Mouse (Mus musculus) midbrain, postnatal 0 days (tissue): Measurements from ENCODE around the gene Btbd8. TPM values are rescaled to one million over a fixed set of nuclear protein-coding genes. Genes with fewer than 3 reads are reported as not detected.

ENCODE experiments used
- ATAC-seq: fragments of 200-750 bp; cut with Nextera tagmentation; 2 replicates; pipeline ENCODE4 v1.8.0; 2017; ENCODE audit warnings: moderate number of reproducible peaks, mild to moderate bottlenecking, moderate TSS enrichment, moderate library complexity; ENCODE audit not compliant: low FRiP score
- DNase-seq: peaks from one replicate; pipeline ENCODE4 v3.0.0-alpha.2; 2015; ENCODE audit warnings: low spot score
- H3K27ac ChIP-seq: fragments of 300-500 bp; sonication (generic); 2 replicates; pipeline ENCODE4 v1.5.1; 2014; ENCODE audit warnings: low read depth, mild to moderate bottlenecking, low read length, mixed read lengths
- H3K27me3 ChIP-seq: fragments of 300-500 bp; sonication (generic); 2 replicates; pipeline ENCODE4 v1.6.1; 2014; ENCODE audit warnings: low read length, control low read depth, mixed read lengths; ENCODE audit not compliant: insufficient read depth
- H3K36me3 ChIP-seq: fragments of 300-500 bp; sonication (generic); 2 replicates; pipeline ENCODE4 v1.6.1; 2014; ENCODE audit warnings: low read length, control low read depth, mixed read lengths; ENCODE audit not compliant: insufficient read depth
- H3K4me1 ChIP-seq: fragments of 300-500 bp; sonication (generic); 2 replicates; pipeline ENCODE4 v1.6.1; 2014; ENCODE audit warnings: mild to moderate bottlenecking, control low read depth, antibody characterized with exemption, low read length, mixed read lengths; ENCODE audit not compliant: insufficient read depth
- H3K4me2 ChIP-seq: fragments of 300-500 bp; sonication (generic); 2 replicates; pipeline ENCODE4 v1.6.1; 2014; ENCODE audit warnings: low read depth, mild to moderate bottlenecking, low read length, mixed read lengths; ENCODE audit not compliant: poor library complexity, severe bottlenecking
- H3K4me3 ChIP-seq: fragments of 300-500 bp; sonication (generic); 2 replicates; pipeline ENCODE4 v1.5.1; 2014; ENCODE audit warnings: low read depth, mild to moderate bottlenecking, low read length, moderate library complexity
- H3K9ac ChIP-seq: fragments of 300-500 bp; sonication (generic); replicated peaks from 2 replicates; pipeline ENCODE4 v1.6.1; 2014; ENCODE audit warnings: mild to moderate bottlenecking, low read length, moderate library complexity, mixed read lengths; ENCODE audit not compliant: poor library complexity, severe bottlenecking
- H3K9me3 ChIP-seq: fragments of 300-500 bp; sonication (generic); 2 replicates; pipeline ENCODE4 v1.6.1; 2016; ENCODE audit warnings: low read length, control low read depth
- CTCF ChIP-seq: IDR thresholded peaks from 2 replicates; pipeline ENCODE4 v1.5.1; 2016; ENCODE audit warnings: antibody characterized with exemption, mild to moderate bottlenecking
- WGBS: fragments of 180-500 bp; shearing (Covaris S2); extraction: QIAGEN DNeasy Blood & Tissue Kit; methylation state at CpG from one replicate; pipeline ENCODE4 v1.1.7; 2014; 5-methylcytosine and 5-hydroxymethylcytosine counted together
- polyA plus RNA-seq: library from polyadenylated mRNA; unstranded; fragments of >200 nt; fragmentation: Nextera tagmentation; extraction: Ambion mirVana; gene quantifications from 2 replicates; pipeline ENCODE4 v1.2.1, GENCODE M21; 2015
- total RNA-seq: library from RNA; depleted of rRNA; stranded (reverse); fragments of >200 nt; gene quantifications from 2 replicates; pipeline ENCODE4 v1.2.3, GENCODE M21; 2014

Gene Btbd8
- total and polyA plus RNA-seq, 2 experiments from 2014 or later = 24.9 to 38.9 TPM

DNA sequence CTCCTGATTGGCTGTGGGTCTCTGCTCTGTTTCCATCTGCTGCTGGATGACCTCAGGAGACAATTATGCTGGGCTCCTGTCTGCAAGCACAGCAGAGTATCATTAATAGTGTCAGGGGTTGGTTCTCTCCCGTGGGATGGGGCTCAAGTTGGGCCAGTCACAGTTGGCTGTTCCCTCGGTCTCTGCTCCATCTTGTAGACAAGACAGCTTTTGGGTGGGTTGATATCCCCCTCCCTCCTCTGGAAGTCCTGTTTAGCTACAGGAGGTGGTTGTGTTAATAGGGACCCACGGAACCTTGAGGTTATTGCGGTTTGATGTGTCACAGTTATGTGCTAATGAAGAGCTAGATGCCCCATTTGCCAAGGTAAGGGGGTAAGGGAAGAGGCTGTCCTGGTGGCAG lies 51.2 kb downstream of the Btbd8 start:
- Histone ChIP-seq H3K9me3 (no peaks in the 10 kb centered on the region), H3K4me2 (no peak overlapping the region), H3K9ac (no peak overlapping the region), H3K27me3 (no peaks in the 10 kb centered on the region), H3K4me3 (no peak overlapping the region), H3K4me1 (no peaks in the 10 kb centered on the region), H3K27ac (no peak overlapping the region), H3K36me3 (no peaks in the 10 kb centered on the region; the same call in 1 of the 2 replicates)
- no peak for TF ChIP-seq CTCF
- DNase-seq (no peak), ATAC-seq (no peak)
- WGBS = 78% methylated on average over 4 of the region's 4 CpGs

- no peaks in the 10 kb centered on the region; the same call in 1 of the 2 replicates for H3K36me3 ChIP-seq
- DNase-seq (no peak), ATAC-seq (no peak)
- H3K27me3 ChIP-seq = no peaks in the 10 kb centered on the region
- WGBS = 76% methylated on average over 9 of the region's 9 CpGs
- H3K4me1 ChIP-seq = no peaks in the 10 kb centered on the region
- no peak overlapping the region for H3K4me3 ChIP-seq
- H3K4me2 ChIP-seq = no peak overlapping the region
- H3K9me3 ChIP-seq = no peaks in the 10 kb centered on the region
- TF ChIP-seq CTCF = no peak
- H3K27ac ChIP-seq = no peak overlapping the region
- no peak overlapping the region for H3K9ac ChIP-seq
These were observed 53.2 kb downstream of the Btbd8 start for GRCm38 (mm10) chr5:107491036-107491435.

GRCm38 (mm10) chr5:107492471-107492870 lies 54.7 kb downstream of the Btbd8 start:
- DNase-seq (no peak), ATAC-seq (no peak)
- Histone ChIP-seq H3K36me3 (no peaks in the 10 kb centered on the region; the same call in 1 of the 2 replicates), H3K4me1 (no peaks in the 10 kb centered on the region), H3K9ac (no peak overlapping the region), H3K4me2 (no peak overlapping the region), H3K9me3 (no peaks in the 10 kb centered on the region), H3K27me3 (no peaks in the 10 kb centered on the region), H3K4me3 (no peak overlapping the region), H3K27ac (no peak overlapping the region)
- TF ChIP-seq CTCF = no peak
- 87% methylated on average over 2 of the region's 2 CpGs for WGBS

DNA sequence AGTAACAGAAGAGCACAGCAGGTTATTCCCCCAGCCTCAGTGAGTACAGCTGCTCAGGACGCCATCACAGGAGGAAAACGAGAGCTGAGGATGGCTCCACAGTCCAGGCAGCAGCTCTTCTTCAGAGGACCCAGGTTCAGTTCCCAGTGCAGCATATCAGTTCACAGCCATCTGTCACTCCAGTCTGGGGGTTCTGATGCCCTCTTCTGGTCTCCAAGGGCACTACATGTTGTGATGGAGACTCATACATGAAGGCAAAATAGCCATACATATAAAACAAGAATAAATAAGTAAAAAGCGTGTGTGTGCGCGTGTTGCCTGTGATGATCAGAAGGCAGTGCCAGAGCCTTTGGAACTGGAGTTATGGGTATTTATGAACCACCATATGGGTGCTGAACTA lies 57.0 kb downstream of the Btbd8 start:
- no peak overlapping the region for H3K9ac ChIP-seq
- H3K27ac ChIP-seq = no peak overlapping the region
- no peaks in the 10 kb centered on the region for H3K9me3 ChIP-seq
- WGBS = 97% methylated on average over 5 of the region's 5 CpGs
- no peaks in the 10 kb centered on the region for H3K4me1 ChIP-seq
- ATAC-seq (no peak), DNase-seq (no peak)
- H3K4me2 ChIP-seq = no peak overlapping the region
- H3K36me3 ChIP-seq = no peaks in the 10 kb centered on the region; the same call in 1 of the 2 replicates
- H3K4me3 ChIP-seq = no peak overlapping the region
- no peaks in the 10 kb centered on the region for H3K27me3 ChIP-seq
- TF ChIP-seq CTCF = peak; percentile 19; the same call in 1 of the 2 replicates

DNA sequence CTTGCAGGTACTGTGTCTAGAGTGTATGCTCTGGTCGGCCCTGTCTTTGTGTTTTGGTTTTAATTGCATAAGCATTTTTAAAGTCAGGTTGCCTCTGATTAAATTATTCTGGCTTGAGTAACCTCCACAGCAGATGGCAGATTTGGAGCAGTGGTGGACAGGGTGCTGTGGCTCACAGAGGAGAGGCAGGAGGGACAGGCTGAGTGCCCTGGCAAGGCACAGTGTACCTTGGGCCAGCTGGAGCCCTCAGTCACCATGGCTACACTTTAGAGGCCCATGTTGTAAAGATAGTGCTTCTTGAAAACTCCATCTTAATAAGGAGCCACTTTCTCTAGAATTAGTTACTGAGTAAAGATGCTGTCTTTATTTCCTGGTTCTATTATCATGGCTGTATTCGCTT lies 58.2 kb downstream of the Btbd8 start:
- DNase-seq (no peak), ATAC-seq (no peak)
- no peak for TF ChIP-seq CTCF
- no peaks in the 10 kb centered on the region for H3K9me3 ChIP-seq
- H3K36me3 ChIP-seq = no peaks in the 10 kb centered on the region; the same call in 1 of the 2 replicates
- H3K27ac ChIP-seq = no peak overlapping the region
- no peak overlapping the region for H3K9ac ChIP-seq
- no peak overlapping the region for H3K4me3 ChIP-seq
- 86% methylated on average over 2 of the region's 2 CpGs for WGBS
- H3K27me3 ChIP-seq = no peaks in the 10 kb centered on the region
- peaks cover 4% of the 10 kb centered on the region; the same call in 1 of the 2 replicates for H3K4me1 ChIP-seq
- H3K4me2 ChIP-seq = no peak overlapping the region

- WGBS = 17% methylated on average over 10 of the region's 10 CpGs
These were observed 60.0 kb downstream of the Btbd8 start for GRCm38 (mm10) chr5:107497519-107498501.

More at GRCm38 (mm10) chr5:107497519-107498501, 60.0 kb downstream of the Btbd8 start:
- Histone ChIP-seq H3K4me2 (peak overlapping the region; percentile 59), H3K4me3 (peak overlapping the region; percentile 50), H3K9me3 (no peaks in the 10 kb centered on the region), H3K9ac (peak overlapping the region; percentile 78), H3K27me3 (no peaks in the 10 kb centered on the region), H3K4me1 (peaks cover 4% of the 10 kb centered on the region; the same call in 1 of the 2 replicates), H3K27ac (peak overlapping the region; percentile 85), H3K36me3 (no peaks in the 10 kb centered on the region)
- ATAC-seq = peak; percentile 95
- peak; percentile 94 for DNase-seq
- no peak for TF ChIP-seq CTCF
